Mouse (Mus musculus): ENCODE measurements around the gene Plch2.

DNA sequence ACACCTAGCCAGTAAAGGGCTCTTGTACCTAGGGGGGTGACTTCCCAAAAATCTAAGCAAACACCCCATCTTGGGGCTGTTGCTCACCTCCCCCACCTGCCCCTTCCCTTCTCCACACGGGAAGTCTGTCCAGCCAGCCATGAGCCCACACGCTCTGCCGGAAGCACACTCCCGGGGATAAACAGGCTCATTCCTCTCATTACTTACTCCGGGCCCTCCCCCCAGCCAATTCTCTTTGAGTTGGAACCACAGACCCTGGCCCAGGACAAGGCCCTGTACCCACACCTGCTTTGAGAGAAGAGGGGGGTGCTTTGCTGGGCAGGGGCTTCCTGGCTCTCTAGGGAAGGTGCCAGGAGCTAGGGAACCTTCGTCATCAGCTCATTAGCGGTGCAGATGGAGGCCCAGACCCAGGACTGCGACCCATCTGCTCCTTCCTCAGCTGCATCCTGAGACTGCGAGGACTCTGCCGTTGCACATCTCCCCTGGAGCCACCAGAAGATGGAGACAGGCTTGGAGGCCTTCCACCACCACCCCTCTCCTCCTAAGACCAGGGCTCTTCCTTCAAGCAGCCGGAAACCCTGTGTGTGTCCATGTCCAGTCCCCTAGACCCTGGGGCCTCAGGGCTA, 39.2 kb downstream of the Plch2 start:
- no peak for TF ChIP-seq CTCF (conservative IDR thresholded peaks at IDR 0.05; ENCODE audit: low read length)
- no peak for TF ChIP-seq POU5F1 (IDR thresholded peaks at IDR 0.05; ENCODE audit: borderline replicate concordance, low read length)

Data from E14TG2a.4 (cell line).